Mouse (Mus musculus): ENCODE results near the gene Hoxb5. TPM values are rescaled to one million over a fixed set of nuclear protein-coding genes. Genes with fewer than 3 reads are reported as not detected.
A peak's percentile ranks its signal among the peaks of the same experiment; 100 is the strongest.

Hoxb5 gene
- total RNA-seq, 2 experiments from 2014 or later = not detected

GRCm38 (mm10) chr11:96291681-96292564 is 11.2 kb upstream of the Hoxb5 start, which contains the start of gene Hoxb6:
TSS of gene Hoxb6 (plus strand) at chr11:96292476.
- intact Hi-C loops (cut with DNase I) = no loop called here
- DNase-seq (ENCODE audit: extremely low spot score in 1 of 2, low spot score in 2 of 2) = no peak
- H3K27ac ChIP-seq = no peak within 1 kb of the TSS
- TF ChIP-seq CTCF (IDR thresholded peaks at IDR 0.05) = no peak
- no peak within 1 kb of the TSS for H3K4me3 ChIP-seq

DNA sequence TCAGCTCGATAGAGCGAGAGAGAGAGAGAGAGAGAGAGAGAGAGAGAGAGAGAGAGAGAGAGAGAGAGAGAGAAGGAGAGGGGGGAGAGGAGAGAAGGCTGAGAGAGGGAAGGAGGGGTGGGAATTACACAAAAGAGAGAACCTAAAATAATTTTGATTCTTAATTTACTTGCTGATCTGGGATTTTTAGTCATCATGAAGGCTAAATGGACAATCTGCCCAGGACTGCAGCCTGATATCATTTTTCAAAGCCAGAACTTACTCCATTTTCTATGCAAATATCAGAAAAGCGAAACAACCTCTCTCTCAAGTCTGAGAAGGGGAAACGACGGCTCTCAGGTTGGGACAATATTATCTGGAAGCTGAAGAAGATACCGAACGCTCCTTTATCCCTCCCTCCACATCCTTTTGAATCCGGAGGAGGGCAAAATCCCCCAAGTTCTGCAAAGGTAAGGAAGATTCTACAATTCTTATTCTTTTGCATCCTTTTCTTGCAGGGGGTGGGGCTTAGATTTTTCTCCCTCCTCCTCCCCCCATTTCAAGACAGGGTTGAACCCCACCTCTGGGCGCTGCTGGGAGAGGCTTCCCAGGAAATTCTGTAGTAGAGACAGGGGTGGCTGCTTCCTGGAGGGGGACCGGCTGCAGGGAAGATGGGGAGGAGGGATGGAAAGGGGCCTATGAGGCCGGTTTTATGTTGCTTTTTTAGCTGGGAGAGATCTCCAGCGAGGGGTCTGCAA is 10.4 kb upstream of the Hoxb5 start:
- Histone ChIP-seq H3K4me3 (no peak overlapping the region), H3K27ac (no peak overlapping the region)
- TF ChIP-seq CTCF (IDR thresholded peaks at IDR 0.05) = no peak
- DNase-seq (ENCODE audit: extremely low spot score in 1 of 2, low spot score in 2 of 2) = no peak
- intact Hi-C loops (cut with DNase I) = no loop called here

DNA sequence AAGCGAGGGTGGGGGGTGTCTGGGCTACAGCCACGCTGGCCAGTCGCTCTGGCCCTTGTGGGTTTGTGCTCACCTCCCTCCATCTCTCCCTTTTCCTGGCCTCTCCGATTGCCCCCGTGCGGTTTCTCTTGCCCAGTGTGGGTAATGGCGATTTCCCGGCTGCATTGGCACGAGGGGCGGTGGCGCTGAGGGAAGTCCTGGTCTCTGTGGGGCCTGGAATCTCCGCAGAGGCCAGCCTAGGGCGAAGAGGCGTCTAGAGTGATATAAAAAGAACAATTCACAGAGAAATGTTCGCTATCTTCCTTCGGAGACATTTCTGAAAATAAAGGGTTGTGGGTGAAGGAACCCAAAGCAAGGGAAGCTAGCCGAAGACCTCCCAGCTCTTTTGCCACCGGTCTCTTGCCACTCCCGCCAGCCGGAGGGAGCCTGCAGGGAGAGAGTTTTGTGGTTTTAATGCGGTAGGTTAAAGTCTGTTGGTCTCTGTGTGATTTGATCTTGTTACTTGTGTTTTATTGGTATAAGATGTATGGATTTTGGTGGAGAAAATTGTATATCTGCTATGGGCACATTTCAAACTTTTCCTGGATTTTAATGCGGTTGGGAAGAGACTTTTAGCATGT is 9.7 kb upstream of the Hoxb5 start:
- intact Hi-C loops (cut with DNase I) = no loop called here
- H3K27ac ChIP-seq = no peak overlapping the region
- no peak overlapping the region for H3K4me3 ChIP-seq
- no peak for TF ChIP-seq CTCF (IDR thresholded peaks at IDR 0.05)
- no peak for DNase-seq (ENCODE audit: extremely low spot score in 1 of 2, low spot score in 2 of 2)

GRCm38 (mm10) chr11:96294245-96295091 is 8.7 kb upstream of the Hoxb5 start:
- no peak overlapping the region for H3K4me3 ChIP-seq
- intact Hi-C loops (cut with DNase I) = no loop called here
- peak in 1 of 2 experiments; percentile 52 for DNase-seq (ENCODE audit: extremely low spot score in 1 of 2, low spot score in 2 of 2)
- TF ChIP-seq CTCF (IDR thresholded peaks at IDR 0.05) = peak; percentile 75
- H3K27ac ChIP-seq = no peak overlapping the region

DNA sequence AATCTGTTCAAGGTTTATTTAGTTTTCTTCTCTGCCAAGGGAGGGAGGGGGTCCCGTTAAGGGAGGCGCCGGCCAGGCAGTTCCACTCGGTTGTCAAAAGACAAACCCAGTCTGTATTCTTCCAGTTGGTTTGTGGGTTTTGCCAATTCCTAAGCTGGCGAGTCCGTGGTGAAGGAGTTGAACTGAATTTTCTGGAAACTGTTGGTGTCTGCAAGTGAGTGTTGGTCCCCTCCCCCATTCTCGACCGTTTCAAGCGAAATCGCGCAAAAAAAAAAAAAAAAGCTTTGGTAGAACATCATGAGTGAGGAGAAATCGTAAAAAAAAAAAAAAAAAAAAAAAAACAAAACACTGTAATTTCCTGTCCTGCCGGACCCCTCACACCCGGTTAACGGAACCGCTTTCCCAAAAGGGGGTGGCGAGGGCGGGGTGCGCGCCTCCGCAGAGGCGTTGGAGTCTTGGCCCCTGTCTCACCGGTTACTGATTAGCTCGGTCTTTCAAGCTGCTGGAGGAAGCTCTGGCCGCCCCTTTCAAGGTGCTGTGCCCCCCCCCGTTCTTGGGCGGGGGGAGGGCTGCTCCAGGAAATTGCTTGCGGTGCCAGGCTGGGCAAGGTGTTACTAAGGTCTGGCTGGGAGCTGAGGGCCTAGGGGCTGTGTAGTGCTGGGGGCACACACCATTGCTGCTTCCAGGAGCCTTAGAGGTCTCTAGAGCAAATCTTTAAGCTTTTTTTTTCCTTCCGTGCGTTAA is 7.9 kb upstream of the Hoxb5 start:
- DNase-seq (ENCODE audit: extremely low spot score in 1 of 2, low spot score in 2 of 2) = no peak
- TF ChIP-seq CTCF (IDR thresholded peaks at IDR 0.05) = no peak
- no peak overlapping the region for H3K27ac ChIP-seq
- intact Hi-C loops (cut with DNase I) = no loop called here
- H3K4me3 ChIP-seq = no peak overlapping the region

DNA sequence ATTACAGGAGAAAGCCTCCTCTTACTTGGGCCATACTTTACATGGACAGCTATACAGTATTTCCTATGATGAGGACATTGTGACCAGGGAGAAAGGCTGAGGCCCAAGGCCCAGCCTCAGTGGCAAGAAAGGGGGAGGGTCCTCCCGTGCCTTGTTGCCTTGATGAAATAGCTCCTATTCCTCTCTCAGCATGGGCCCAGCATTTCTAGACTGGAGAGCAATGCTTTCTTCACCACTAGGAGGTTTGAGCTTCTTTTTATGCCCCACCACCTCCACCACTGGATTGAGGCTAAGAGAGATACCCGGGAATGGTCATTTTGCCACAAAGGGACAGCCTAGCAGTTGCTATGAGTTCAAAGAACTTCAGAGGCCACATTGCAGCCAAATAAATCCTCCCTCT is 6.1 kb upstream of the Hoxb5 start:
- Histone ChIP-seq H3K4me3 (no peak overlapping the region), H3K27ac (no peak overlapping the region)

DNA sequence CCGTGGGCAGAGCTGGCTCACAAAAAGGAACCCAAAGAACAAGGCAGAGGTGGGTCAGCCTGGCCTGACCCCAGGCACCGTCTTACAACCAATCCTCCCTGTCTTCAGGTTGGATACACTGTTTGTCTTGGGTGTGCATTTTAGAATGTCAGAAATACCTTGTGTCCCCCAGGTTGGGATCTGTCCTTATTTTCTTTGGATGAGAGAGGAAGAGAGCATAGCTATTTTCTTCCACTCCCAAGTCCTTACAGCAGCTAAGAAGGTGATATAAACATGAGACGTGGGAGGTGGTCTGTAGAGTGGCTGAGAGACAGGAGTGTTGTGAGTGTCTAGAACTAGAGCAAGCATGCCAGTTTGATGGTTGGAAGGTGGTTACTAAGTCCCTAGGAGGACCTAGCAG is 5.7 kb upstream of the Hoxb5 start:
- Histone ChIP-seq H3K4me3 (no peak overlapping the region), H3K27ac (no peak overlapping the region)
- no peak for TF ChIP-seq CTCF (IDR thresholded peaks at IDR 0.05)
- DNase-seq (ENCODE audit: extremely low spot score in 1 of 2, low spot score in 2 of 2) = no peak
- intact Hi-C loops (cut with DNase I) = no loop called here

More for the DNA sequence above, 6.1 kb upstream of the Hoxb5 start:
- DNase-seq (ENCODE audit: extremely low spot score in 1 of 2, low spot score in 2 of 2) = no peak
- intact Hi-C loops (cut with DNase I) = no loop called here
- no peak for TF ChIP-seq CTCF (IDR thresholded peaks at IDR 0.05)

DNA sequence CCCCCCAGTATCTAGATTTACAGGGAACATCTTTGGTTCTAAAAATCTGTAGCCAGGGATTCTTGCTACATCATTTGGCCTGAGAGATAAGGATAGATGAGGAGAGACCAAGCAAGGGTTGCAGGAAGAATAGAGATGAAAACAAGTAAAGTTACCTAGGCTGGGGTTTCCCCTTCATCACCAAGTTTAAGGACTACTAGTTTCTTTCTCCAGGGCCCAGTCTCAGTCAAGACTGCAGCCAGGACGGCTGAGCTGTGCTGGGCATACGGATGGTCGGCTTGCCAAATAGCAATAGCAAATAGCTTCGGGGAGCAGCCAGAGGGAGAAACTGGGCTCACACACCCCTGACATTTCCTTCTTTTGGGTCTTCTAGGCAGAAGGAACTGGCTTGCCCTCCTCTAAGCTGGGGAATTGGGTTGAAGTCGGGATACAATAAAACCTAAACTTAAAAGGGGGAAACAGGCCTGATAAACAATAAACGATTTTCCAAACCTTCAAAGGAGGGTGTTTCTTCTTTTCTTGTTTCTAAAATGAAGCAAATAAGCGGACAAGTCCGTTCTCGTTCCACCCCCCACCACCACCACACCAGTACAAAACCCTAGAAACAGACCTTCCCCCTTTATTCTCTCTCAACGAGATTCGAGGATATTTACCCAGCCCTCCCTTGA is 5.0 kb upstream of the Hoxb5 start:
- Histone ChIP-seq H3K4me3 (no peak overlapping the region), H3K27ac (no peak overlapping the region)
- no peak for DNase-seq (ENCODE audit: extremely low spot score in 1 of 2, low spot score in 2 of 2)
- intact Hi-C loops (cut with DNase I) = no loop called here
- TF ChIP-seq CTCF (IDR thresholded peaks at IDR 0.05) = no peak

GRCm38 (mm10) chr11:96298895-96299667 is 4.1 kb upstream of the Hoxb5 start:
- Histone ChIP-seq H3K27ac (no peak overlapping the region), H3K4me3 (no peak overlapping the region)
- no peak for TF ChIP-seq CTCF (IDR thresholded peaks at IDR 0.05)
- intact Hi-C loops (cut with DNase I) = no loop called here
- no peak for DNase-seq (ENCODE audit: extremely low spot score in 1 of 2, low spot score in 2 of 2)

GRCm38 (mm10) chr11:96299781-96300180 is 3.4 kb upstream of the Hoxb5 start:
- no peak for TF ChIP-seq CTCF (IDR thresholded peaks at IDR 0.05)
- no peak for DNase-seq (ENCODE audit: extremely low spot score in 1 of 2, low spot score in 2 of 2)
- no peak overlapping the region for H3K4me3 ChIP-seq
- no peak overlapping the region for H3K27ac ChIP-seq
- intact Hi-C loops (cut with DNase I) = no loop called here

All from left cerebral cortex, adult 2 months (tissue).